Mouse (Mus musculus) heart, postnatal 14 days (tissue): Measurements from ENCODE around the gene Atf6b. TPM values are rescaled to one million over a fixed set of nuclear protein-coding genes. Genes with fewer than 3 reads are reported as not detected.

ENCODE experiments used
- DNase-seq, 2 experiments: peaks; one replicate each; pipeline ENCODE4 v3.0.0; 2021 to 2022
- intact Hi-C: fragments of 180-260 bp; cut with DNase I; formaldehyde crosslinking; loops from one replicate; pipeline ENCODE4 v1.15.1; 2025
- total RNA-seq, 2 experiments: library from RNA; stranded (reverse); gene quantifications; 2 replicates each; pipeline ENCODE4 v1.2.3; 2021

Gene Atf6b
- total RNA-seq, 2 experiments from 2014 or later = 18.0 to 19.0 TPM

DNA sequence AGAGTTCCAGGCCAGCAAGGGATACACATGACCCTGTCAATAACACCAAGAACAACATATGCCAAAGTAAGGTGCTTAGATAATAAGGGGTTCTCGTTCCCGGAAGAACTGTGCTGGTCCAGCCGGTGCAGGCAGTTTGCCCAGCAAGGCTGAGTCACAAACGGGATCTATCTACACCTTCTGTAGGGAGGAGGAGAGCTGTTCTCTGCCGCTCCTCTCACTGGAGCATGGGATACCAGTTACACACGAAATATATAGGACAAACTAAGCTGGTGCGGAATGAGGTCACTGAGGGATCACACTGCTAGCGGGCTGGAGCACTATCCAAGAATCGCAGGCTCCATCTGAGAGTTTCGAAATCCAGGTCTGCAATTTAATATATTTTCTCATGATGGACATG, 3.0 kb upstream of the Atf6b start:
- DNase-seq = no peak
- intact Hi-C loops = loop anchor here (2.0 kb wide), 1 partner anchor 15 kb away; the partner anchor contains the start of genes Ppt2 and Prrt1

DNA sequence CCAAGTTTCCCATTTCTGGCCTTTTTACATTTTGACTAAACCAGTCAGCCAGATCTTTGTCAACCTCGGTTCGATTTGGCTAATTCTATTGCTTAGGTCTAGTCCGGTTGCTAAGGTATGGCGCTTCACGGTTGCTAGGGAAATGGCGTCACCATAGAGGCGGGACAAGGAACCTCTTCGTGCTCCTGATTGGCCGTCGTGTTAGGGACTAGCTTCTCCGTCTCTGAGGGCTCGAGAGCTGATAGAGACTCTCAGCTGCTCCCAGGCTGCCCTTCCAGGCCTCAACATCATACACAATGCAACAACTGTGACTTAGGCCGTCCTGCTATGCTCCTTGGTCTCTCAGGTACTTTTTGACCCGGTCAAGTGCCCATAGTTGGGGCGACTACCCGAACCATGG, 2.3 kb upstream of the Atf6b start, which contains the start of gene Fkbpl:
Gene Fkbpl (plus strand): TSS at position 157 of the 400 bp plus-strand sequence.
- DNase-seq = peak; percentile 92 to 97
- intact Hi-C loops = no loop called here

DNA sequence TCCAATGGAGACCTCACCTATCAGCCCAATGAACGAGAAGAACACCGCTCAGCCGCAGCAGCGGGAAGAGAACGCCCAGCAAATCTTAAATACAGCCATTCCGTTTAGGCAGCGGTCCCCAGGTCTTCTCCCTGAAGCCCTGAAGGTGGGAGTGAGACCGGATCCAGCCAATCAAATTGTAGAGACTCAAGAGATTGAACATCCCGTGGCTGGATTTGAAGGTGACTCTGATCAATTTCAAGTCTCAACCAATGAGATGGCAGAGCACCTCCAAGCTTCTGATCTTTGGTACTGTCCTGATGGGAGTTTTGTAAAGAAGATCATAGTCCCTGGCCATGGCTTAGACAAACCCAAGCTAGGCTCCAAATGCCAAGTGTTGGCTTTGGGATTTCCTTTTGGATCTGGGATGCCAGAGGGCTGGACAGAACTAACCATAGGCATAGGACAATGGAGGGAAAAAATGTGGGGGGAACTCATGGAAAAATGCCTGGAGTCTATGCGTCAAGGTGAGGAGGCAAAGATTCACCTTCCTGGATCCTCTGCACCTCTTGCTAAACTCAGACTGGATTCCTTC, 1.6 kb upstream of the Atf6b start:
- no peak for DNase-seq
- intact Hi-C loops = no loop called here

DNA sequence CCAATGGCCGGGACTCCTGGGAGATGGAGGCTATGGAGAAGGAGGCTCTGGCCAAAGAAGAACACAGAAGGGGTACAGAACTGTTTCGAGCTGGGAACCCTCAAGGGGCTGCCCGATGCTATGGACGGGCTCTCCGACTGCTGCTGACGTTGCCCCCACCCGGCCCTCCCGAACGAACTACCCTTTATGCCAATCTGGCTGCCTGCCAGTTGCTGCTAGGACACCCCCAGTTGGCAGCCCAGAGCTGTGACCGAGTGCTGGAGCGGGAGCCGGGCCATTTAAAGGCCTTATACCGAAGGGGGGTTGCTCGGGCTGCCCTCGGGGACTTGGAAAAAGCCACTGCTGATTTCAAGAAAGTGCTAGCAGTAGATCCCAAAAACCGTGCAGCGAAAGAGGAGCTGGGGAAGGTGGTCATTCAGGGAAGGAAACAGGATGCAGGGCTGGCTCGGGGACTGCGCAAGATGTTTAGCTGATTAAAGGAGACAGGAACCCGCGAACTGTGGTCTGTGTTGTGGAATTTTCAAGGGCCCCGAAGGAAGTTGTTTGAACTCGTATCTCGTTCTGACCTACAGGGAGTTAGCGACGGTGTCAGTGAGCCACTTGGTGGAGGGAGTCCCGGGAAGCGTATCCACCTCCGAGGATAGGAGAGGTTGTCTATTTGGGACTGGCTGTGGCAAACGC, 975 bp upstream of the Atf6b start:
- intact Hi-C loops = no loop called here
- DNase-seq = no peak

DNA sequence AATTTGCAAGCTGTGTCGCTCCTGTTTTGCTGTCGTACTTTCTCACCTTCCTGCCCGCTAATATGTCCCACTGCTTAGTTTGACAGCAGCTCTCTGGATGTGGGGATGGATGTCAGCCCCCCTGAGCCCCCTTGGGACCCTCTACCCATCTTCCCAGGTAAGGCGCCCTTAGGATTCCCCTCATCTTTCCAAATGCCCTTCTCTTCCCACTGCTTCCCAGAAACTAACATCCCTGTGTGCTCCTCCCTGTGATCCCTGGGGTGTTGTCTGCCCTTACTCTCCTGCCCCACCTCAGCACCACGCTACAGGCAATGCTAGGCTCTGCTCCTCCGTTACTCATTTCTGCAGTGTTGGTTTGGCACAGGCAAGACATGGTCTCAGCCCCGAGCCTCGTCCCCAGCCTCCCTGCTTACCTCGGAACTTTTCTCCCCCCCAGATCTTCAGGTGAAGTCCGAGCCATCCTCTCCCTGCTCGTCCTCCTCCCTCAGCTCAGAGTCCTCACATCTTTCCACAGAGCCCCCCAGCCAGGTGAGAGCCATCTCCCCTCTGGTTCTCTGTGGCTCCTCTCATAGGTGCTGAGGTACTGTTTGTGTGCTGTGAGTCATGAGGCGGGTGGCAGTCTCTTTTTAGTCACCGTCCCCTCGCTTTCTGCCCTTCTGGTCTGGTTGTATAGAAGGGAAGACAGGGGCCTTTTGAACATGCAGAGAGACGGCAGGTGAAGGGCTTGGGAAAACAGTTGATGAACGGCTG, 1.4 kb downstream of the Atf6b start:
- peak in 1 of 2 experiments; percentile 1 for DNase-seq

DNA sequence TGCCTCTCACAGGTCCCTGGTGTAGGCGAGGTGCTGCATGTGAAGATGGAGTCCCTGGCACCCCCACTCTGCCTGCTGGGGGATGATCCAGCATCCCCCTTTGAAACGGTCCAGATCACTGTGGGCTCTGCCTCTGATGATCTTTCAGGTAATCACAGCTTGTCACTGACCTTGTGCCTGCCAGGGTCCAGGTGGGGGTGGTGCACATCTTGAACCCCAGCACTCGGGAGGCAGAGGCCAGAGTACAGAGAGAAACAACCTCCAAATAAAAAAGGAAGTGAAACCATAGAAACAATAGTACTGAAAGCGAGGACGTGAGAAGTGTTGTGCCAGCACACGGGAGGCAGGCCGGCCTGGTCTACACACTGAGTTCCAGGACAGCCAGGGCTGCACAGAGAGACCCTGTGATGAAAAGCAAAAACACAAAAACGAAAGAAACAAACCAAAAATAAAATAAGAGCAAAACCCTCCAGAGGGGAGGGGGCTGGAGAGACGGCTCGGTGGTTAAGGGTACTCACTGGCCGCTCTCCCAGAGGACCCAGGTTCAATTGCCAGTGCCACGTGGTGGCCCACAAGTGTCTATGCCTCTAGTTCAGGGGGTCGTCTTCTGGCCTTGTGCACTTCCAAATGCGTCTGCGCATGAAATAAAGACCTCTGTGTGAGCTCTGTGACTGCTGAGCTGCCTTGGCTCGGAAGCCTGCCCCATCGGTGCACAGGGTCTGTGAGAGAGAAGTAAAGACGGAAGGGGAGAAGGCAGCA, 2.3 kb downstream of the Atf6b start:
- DNase-seq = no peak

More for the DNA sequence above, 1.4 kb downstream of the Atf6b start:
- intact Hi-C loops = no loop called here

DNA sequence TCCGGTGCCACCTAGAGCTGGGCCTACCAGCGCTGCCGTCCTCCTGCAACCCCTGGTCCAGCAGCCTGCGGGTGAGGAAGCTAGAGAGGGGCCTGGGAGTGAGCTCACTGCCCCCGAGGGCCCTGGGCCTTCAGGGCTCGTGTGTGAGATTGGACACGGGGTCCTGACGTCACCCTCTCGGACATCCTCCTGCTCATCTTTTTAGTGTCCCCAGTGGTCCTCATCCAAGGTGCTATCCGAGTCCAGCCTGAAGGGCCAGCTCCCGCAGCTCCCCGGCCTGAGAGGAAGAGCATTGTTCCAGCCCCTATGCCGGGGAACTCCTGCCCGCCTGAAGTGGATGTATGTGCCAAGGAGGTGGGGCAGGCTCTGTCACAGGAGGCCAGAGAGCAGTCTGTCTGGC, 3.8 kb downstream of the Atf6b start:
- intact Hi-C loops = loop anchor here (5.0 kb wide), 2 partner anchors 42 to 162 kb away; no protein-coding TSS in a partner anchor
- DNase-seq = no peak

More for the DNA sequence above, 2.3 kb downstream of the Atf6b start:
- intact Hi-C loops = no loop called here

DNA sequence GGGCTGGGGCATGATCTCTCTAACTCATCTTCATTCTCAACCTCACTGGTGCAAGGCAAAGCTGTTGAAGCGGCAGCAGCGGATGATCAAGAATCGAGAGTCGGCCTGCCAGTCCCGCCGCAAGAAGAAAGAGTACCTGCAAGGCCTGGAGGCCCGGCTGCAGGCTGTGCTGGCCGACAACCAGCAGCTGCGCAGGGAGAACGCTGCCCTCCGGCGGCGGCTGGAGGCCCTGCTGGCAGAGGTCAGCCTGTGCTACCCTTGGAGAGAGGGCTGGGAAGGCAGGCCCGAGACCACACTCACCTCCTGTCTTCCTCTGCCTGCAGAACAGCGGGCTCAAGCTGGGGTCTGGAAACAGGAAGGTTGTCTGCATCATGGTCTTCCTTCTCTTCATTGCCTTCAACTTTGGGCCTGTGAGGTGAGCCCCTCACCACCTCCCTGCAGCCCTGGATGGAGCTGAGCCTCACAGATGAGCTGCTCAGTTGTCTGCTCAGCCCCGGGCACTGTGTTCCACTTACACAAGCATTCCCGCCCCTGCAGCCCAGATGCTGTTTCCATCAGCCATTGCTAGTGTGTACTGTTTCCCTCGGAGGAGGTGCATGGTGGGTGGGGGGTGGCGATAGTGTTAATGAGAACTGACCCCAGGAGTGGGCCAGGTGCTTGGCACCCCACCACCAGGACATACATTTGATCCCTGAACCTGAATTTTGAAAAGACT, 4.7 kb downstream of the Atf6b start:
- DNase-seq = peak; percentile 59 to 71

DNA sequence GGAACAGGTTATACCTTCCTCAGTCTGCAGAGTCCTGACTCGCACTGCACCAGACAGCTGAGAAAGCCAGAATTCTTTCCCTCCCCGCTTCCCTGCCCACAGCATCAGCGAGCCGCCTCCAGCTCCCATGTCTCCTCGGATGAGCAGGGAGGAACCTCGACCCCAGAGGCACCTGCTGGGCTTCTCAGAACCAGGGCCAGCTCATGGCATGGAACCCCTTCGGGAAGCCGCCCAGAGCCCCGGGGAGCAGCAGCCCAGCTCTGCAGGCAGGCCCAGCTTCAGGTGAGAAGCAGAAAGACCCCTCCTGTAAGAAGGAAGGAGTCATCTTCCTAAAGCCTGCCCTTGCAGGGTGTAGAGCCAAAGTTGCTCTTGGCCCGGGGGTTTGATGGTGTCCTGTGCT, 5.6 kb downstream of the Atf6b start:
- DNase-seq = no peak
- intact Hi-C loops = loop anchor here (5.0 kb wide), 2 partner anchors 40 to 160 kb away; no protein-coding TSS in a partner anchor

More for the DNA sequence above, 4.7 kb downstream of the Atf6b start:
- intact Hi-C loops = loop anchor here (5.0 kb wide), 2 partner anchors 41 to 161 kb away; no protein-coding TSS in a partner anchor

DNA sequence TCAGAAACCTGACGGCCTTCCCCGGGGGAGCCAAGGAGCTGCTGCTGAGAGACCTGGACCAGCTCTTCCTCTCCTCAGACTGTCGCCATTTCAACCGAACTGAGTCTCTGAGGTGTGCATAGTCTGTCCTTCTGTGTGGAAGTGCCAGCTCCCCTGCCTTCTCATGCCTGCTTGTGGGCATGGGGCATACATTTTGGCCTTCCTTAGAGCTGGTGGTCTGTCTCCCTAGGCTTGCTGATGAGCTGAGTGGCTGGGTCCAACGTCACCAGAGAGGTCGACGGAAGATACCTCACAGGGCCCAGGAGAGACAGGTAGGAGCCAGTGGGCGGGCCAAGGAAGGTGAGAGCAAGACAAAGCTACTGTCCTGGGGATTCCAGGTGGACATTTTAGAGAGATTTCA, 6.0 kb downstream of the Atf6b start:
- intact Hi-C loops = loop anchor here (5.0 kb wide), 2 partner anchors 39 to 159 kb away; no protein-coding TSS in a partner anchor
- no peak for DNase-seq

DNA sequence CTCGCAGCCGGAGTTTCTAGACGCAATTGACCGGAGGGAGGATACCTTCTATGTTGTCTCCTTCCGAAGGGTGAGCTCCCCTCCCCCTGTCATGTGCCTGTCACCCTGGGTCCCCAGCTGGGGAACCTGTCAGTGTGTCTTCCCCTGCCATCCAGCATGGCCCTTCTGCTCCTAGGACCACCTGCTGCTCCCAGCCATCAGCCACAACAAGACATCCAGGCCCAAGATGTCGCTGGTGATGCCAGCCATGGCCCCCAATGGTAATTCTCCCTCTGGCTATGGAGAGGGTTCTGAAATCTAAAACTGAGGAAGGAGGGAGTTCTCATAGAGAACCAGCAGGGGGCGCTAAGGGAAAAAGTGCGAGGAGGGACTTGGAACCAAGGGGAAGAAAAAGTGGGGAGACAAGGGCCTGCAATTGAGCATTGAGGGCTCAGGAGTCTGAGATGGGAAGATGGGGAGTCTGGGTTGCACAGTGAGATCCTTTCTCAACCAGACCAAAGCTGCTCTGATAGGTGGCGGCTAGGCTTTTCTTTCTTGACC, 6.9 kb downstream of the Atf6b start:
- intact Hi-C loops = loop anchor here (1.0 to 5.0 kb wide), 3 partner anchors 38 to 158 kb away; no protein-coding TSS in a partner anchor
- peak; percentile 68 to 83 for DNase-seq

DNA sequence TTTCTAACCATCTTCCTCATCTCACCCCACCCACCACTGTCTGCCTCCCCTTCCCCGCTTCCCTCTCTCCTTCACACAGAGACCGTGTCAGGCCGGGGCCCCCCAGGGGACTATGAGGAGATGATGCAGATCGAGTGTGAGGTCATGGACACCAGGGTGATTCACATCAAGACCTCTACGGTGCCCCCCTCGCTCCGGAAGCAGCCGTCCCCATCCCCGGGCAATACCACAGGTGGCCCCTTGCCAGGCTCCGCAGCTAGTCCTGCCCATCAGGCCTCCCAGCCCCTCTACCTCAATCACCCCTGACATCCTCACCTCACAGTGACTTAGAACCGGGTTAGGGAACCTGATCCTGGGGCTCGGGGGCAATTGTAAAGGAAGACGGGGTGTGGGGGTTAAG, 7.4 kb downstream of the Atf6b start:
- no peak for DNase-seq

DNA sequence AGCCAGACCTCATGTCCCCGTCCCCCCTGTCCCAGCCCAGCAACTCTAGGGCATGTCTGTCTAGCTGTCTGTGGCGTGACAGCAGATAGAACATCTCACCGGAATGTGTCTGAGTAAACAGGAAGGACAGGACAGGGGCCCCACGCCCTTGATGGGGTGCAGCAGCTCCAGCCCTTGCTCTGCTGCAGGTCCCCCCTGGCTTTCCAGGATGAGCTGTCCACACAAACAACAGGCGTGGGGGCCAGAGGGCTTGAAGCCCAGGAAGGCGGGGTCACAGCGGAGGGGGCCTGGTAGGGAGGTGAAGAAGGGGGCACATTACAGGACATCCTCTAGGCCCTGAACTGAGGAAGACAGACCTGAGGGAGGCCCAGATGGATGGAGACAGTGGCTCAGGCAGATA, 8.2 kb downstream of the Atf6b start:
- DNase-seq = peak in 1 of 2 experiments; percentile 75
- intact Hi-C loops = no loop called here

More for the DNA sequence above, 7.4 kb downstream of the Atf6b start:
- intact Hi-C loops = loop anchor here (1.0 to 5.0 kb wide), 3 partner anchors 38 to 158 kb away; no protein-coding TSS in a partner anchor

DNA sequence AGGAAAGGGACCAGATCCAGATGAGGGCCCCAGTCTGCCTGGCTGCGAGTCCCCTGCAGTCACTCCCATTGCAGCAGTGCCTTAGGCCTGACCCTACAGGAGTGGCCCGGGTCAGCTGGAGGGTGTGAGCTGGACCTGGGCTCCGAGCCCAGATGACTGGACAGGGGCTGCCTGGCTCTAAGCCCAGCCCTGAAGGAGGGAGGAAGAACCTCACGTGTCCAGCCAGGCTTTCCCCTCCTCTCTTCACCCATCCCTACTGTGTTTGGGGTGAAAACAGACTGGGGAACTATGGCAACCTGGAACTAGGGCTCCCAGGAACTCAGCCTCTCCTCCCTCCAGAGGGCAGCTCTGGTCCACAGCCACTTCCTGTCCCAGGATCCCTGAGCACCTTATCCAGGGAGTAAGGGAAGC, 8.6 kb downstream of the Atf6b start:
- peak; percentile 92 to 93 for DNase-seq
- intact Hi-C loops = no loop called here

DNA sequence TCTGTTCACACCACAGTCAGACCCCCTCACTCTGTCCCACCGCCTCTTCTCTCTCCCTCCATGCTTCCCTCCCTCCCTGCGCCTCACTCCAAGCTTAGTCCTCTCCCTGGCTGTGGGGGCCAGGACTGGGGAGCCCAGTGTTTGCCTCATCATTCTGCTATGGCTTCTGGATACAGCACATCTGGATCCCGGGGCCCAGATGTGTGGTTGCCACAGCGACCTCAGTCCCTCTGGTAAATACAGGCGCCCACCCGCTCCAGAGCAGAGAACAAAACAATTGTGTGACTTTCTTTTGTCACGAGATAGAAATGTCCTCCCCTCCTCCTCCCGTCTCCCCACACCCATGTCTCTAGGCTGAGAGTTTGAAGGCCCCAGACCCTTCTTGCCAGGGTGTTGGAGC, 9.7 kb downstream of the Atf6b start:
- intact Hi-C loops = no loop called here
- DNase-seq = peak; percentile 62 to 65

DNA sequence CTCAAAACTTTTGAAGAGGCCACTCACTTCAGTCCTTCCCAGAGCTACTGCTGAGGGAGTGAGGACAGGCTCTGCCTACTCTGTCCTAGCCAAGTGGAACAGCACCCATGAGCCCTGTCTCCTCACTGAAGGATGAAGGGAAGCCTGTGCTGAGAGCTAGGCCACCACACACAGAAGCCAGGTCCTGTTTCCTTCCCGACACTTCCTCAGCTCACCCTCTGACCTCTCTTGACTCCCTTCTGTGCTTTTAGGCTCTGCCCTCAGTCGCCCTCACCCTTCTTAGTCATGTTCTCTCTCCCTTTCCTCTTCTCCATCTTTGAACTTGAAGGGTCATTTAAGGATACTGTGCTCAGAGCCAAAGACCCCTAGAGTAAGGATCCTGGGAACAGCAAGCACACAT, 10.3 kb downstream of the Atf6b start:
- intact Hi-C loops = no loop called here
- no peak for DNase-seq

DNA sequence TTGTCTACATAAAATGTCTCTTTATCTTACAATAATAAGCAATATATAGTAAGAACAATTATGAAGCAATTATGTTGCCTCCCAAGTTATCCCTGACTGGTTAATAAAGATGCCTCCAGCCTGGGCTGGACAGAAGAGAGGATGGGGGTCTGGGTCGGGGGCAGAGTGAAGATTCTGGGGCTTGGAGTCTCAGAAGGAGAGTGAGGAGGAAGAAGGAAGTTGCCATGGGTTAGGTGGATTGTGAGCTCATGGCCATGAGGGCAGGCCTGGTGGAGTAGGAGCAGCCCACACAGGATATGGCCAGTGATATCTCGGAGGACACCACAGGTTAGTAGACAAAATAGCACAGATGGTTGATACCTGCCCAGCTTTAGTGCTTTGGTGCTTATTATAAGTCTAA, 11.2 kb downstream of the Atf6b start:
- intact Hi-C loops = no loop called here
- no peak for DNase-seq

DNA sequence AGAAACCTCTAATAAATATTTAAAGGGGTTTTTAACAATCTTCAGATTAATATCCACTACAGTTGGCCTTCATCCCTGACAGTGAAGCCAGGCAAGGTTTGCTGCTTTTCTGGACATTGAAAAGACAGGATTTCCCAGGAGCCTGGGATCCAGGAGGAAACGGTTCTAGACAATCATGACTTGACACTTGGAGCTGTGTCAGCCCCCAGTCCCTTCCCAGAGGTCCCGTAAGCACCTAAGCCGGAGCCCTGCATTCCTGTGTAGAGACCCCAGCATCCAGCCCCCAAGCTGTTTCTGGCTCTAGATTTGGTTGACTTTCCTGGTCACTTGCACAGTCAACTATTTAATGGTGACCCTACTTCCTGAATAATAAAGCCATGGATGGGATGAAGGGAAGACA, 11.6 kb downstream of the Atf6b start:
- DNase-seq = no peak
- intact Hi-C loops = no loop called here

DNA sequence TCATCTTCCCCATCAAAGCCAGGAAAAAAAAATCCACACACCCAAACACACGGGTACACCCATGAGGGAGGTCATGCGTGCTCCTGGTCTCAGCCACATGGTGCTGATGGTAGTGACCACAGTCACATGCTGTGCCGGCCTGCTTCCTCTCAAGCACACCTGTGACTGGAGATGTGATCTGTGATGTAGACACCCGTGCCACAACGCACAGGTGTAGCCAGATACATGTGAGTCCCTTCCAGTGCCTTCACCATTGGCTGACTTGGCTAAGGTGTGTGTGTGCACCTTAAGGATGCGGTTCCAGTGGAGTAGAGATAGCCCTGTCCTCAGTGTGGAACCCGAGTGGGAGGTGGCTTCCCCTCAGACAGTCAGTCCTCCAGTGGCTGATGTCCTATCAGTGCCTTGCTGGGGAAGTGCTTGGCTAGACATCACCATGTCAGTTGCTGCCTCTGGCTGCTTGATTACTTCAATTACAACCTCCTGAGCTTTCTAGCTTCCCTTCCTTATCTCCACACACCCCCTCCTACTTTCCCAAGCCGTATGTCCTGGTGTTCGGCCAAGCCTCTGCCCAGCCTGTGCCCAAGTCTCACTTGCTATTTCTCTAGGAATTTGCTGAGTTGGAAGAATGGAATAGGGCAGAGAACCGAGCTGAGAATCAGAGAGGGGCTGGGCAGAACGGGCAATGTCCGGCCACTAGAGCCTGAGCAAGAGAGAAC, 12.4 kb downstream of the Atf6b start:
- intact Hi-C loops = no loop called here
- no peak for DNase-seq
